Mouse (Mus musculus) bone marrow macrophage, adult 2 months (primary cell): ENCODE measurements around the gene Arsg.

Experiments used
- CTCF ChIP-seq: IDR thresholded peaks from 2 replicates; pipeline ENCODE4 v1.5.1; 2012; ENCODE audit warnings: low read depth, mild to moderate bottlenecking, low read length, moderate library complexity
- POLR2A ChIP-seq: IDR thresholded peaks from 2 replicates; pipeline ENCODE4 v1.6.1; 2012; ENCODE audit warnings: mild to moderate bottlenecking, low read depth, low read length, borderline replicate concordance

DNA sequence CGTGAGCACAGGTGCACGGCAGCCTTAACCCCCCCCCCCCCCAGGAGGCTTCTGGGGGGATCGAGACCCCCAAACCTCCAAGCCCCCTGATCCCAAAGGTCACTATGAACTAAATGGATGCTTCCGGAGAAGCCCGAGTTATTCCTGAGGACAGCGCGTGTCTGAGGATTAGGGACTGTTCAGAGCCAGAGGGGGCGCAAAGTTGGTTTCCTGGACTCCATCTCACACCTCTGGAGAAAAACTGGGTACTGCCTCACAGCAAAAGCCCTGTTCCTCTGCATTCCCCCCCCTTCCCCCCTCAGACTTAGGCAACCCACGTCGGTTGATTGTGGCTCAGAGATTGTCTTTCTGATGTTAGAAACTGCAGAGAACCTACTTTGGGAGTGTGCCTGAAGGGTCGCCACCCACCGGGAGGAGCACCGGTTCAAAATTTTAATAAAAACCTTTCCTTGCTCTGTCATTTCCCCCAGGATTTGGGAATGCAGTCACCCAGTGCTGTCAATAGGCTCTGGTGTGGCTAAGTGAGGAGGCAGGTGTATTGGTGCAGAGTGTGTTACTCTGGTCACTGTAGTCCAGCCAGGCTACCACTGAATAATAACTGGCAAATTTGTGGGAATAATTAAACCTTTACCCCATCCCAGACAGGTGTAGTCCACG is 1.0 kb downstream of the Arsg start:
- TF ChIP-seq CTCF = peak; percentile 13; the same call in 1 of the 2 replicates
- no peak for TF ChIP-seq POLR2A
